Mouse (Mus musculus) liver, embryonic 15.5 days (tissue): ENCODE results near the gene Tas2r108. TPM values are rescaled to one million over a fixed set of nuclear protein-coding genes. Genes with fewer than 3 reads are reported as not detected.

ENCODE experiments used
- ATAC-seq: fragments of 200-750 bp; cut with Nextera tagmentation; 2 replicates; pipeline ENCODE4 v1.8.0; 2017; ENCODE audit warnings: moderate number of reproducible peaks, mild to moderate bottlenecking, moderate library complexity; ENCODE audit not compliant: insufficient read depth
- H3K27ac ChIP-seq: fragments of 300-500 bp; sonication (generic); replicated peaks from 2 replicates; pipeline ENCODE4 v1.5.1; 2015; ENCODE audit warnings: mild to moderate bottlenecking, inconsistent platforms
- H3K27me3 ChIP-seq: fragments of 300-500 bp; sonication (generic); 2 replicates; pipeline ENCODE4 v1.6.1; 2015; ENCODE audit warnings: mild to moderate bottlenecking, inconsistent platforms
- H3K36me3 ChIP-seq: fragments of 300-500 bp; sonication (generic); replicated peaks from 2 replicates; pipeline ENCODE4 v1.6.1; 2015; ENCODE audit warnings: moderate library complexity, mild to moderate bottlenecking, inconsistent platforms
- H3K4me1 ChIP-seq: fragments of 300-500 bp; sonication (generic); replicated peaks from 2 replicates; pipeline ENCODE4 v1.6.1; 2015; ENCODE audit warnings: inconsistent platforms
- H3K4me2 ChIP-seq: fragments of 300-500 bp; sonication (generic); 2 replicates; pipeline ENCODE4 v1.6.1; 2015; ENCODE audit warnings: moderate library complexity, mild to moderate bottlenecking, inconsistent platforms
- H3K4me3 ChIP-seq: fragments of 300-500 bp; sonication (generic); replicated peaks from 2 replicates; pipeline ENCODE4 v1.5.1; 2015; ENCODE audit warnings: mild to moderate bottlenecking, inconsistent platforms
- H3K9ac ChIP-seq: fragments of 300-500 bp; sonication (generic); 2 replicates; pipeline ENCODE4 v1.6.1; 2015; ENCODE audit warnings: moderate library complexity, mild to moderate bottlenecking, inconsistent platforms
- H3K9me3 ChIP-seq: fragments of 300-500 bp; sonication (generic); replicated peaks from 2 replicates; pipeline ENCODE4 v1.6.1; 2016; ENCODE audit warnings: inconsistent platforms
- WGBS: fragments of 180-500 bp; shearing (Covaris S2); methylation state at CpG from one replicate; pipeline ENCODE4 v1.1.7; 2015; ENCODE audit warnings: mixed read lengths; ENCODE audit not compliant: insufficient replicate concordance; 5-methylcytosine and 5-hydroxymethylcytosine counted together
- polyA plus RNA-seq: library from polyadenylated mRNA; unstranded; fragments of >200 nt; fragmentation: Nextera tagmentation; extraction: Ambion mirVana; gene quantifications from 2 replicates; pipeline ENCODE4 v1.2.1, GENCODE M21; 2015

The Tas2r108 gene
- polyA plus RNA-seq, result not detected in 2 replicates

- Histone ChIP-seq H3K9ac (no peak within 1 kb of the TSS), H3K36me3 (no peaks in the 10 kb centered on the region)
- 52% methylated on average over 3 of the region's 3 CpGs for WGBS
These were observed at the start of gene Tas2r108 for GRCm38 (mm10) chr6:40493229-40493628. Gene Tas2r108 (plus strand): TSS chr6:40493529.

DNA sequence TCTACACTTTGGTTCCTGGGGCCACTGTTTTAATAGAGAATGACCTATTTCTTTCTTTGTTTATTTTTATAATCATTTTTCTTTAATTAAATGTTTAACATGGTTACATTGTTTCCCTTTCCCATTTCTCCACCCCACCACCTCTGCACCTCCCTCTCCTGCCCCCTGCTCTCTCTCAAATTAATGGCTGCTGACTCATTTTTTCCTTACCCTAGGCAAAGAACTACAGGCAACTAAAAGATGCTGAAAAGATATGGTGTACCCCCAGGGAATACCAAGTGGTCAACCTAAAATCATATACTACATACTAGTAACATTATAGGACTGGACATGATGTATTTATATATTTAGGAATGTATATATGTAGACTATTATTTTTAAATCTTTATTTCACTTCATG, 44.7 kb upstream of the Tas2r108 start:
- Histone ChIP-seq H3K4me1 (no peaks in the 10 kb centered on the region), H3K4me2 (no peak overlapping the region), H3K9ac (no peak overlapping the region), H3K36me3 (no peaks in the 10 kb centered on the region), H3K27me3 (peaks cover 9% of the 10 kb centered on the region; the same call in 1 of the 2 replicates), H3K9me3 (no peaks in the 10 kb centered on the region), H3K27ac (no peak overlapping the region), H3K4me3 (no peak overlapping the region)
- no peak for ATAC-seq

More at GRCm38 (mm10) chr6:40493229-40493628, at the start of gene Tas2r108:
- Histone ChIP-seq H3K9me3 (no peaks in the 10 kb centered on the region), H3K4me1 (no peaks in the 10 kb centered on the region), H3K27me3 (no peaks in the 10 kb centered on the region), H3K4me2 (no peak within 1 kb of the TSS), H3K27ac (no peak within 1 kb of the TSS), H3K4me3 (no peak within 1 kb of the TSS)
- ATAC-seq, result no peak

GRCm38 (mm10) chr6:40454436-40455041, 38.8 kb upstream of the Tas2r108 start:
- ATAC-seq, result no peak
- no peaks in the 10 kb centered on the region for H3K27me3 ChIP-seq
- H3K27ac ChIP-seq, result no peak overlapping the region
- H3K4me3 ChIP-seq, result no peak overlapping the region
- H3K36me3 ChIP-seq, result no peaks in the 10 kb centered on the region
- no peaks in the 10 kb centered on the region for H3K9me3 ChIP-seq
- no peak overlapping the region for H3K4me2 ChIP-seq
- H3K4me1 ChIP-seq, result no peaks in the 10 kb centered on the region
- WGBS, result 19% methylated on average over 7 of the region's 7 CpGs
- H3K9ac ChIP-seq, result no peak overlapping the region

DNA sequence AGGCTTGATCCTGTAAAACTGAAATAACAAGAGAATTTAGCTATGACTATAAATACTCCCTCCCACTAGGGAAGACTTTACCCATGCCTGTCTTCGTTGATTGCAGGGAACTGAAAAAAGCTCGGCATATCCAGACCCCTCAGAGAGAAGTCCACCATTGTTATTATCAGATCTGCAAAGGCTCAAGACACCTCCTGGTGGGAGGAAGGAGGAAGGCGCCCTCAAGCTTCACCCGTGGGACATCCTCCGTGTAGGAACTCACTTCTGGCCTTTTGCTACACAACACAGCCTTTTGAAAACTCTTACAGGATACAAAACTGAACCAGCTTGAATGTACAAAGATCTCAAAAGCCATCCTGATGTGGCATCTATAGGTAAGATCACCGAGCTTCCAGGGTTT, 27.6 kb upstream of the Tas2r108 start:
- H3K36me3 ChIP-seq, result no peaks in the 10 kb centered on the region
- WGBS, result 39% methylated on average over 6 of the region's 6 CpGs
- H3K9ac ChIP-seq, result no peak overlapping the region
- ATAC-seq, result no peak
- H3K4me1 ChIP-seq, result no peaks in the 10 kb centered on the region
- no peaks in the 10 kb centered on the region for H3K9me3 ChIP-seq
- no peak overlapping the region for H3K4me3 ChIP-seq
- no peaks in the 10 kb centered on the region for H3K27me3 ChIP-seq
- H3K4me2 ChIP-seq, result no peak overlapping the region
- no peak overlapping the region for H3K27ac ChIP-seq

GRCm38 (mm10) chr6:40470916-40471719, 22.2 kb upstream of the Tas2r108 start, which contains the start of gene Ssbp1:
Gene Ssbp1 (plus strand): TSS chr6:40471352.
- WGBS, result under 1% methylated on average over 54 of the region's 54 CpGs
- Histone ChIP-seq H3K9me3 (no peaks in the 10 kb centered on the region), H3K4me3 (peak within 1 kb of the TSS; percentile 80), H3K36me3 (peaks cover 21% of the 10 kb centered on the region), H3K27ac (peak within 1 kb of the TSS; percentile 85), H3K4me2 (peak within 1 kb of the TSS; percentile 78), H3K27me3 (no peaks in the 10 kb centered on the region), H3K9ac (peak within 1 kb of the TSS; percentile 78), H3K4me1 (peaks cover 15% of the 10 kb centered on the region)
- ATAC-seq, result peak; percentile 93

- no peak for ATAC-seq
These were observed 21.7 kb upstream of the Tas2r108 start for GRCm38 (mm10) chr6:40471720-40472010.

DNA sequence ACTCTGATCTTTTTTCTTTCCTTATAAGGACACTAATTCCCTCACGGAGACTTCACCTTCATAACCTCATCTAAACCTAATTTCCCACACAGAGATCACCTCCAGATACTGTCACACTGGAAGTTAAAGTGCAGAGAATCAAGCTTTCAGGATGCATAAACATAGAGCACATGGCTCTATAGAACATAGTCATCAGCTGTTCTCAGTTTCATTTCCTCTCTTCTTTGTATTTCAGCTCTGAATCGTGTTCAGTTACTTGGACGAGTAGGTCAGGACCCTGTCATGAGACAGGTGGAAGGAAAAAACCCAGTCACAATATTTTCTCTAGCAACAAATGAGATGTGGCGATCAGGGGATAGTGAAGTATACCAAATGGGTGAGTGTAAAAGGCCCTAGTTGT, 17.2 kb upstream of the Tas2r108 start:
- 67% methylated on average over 4 of the region's 4 CpGs for WGBS
- Histone ChIP-seq H3K4me1 (peaks cover 15% of the 10 kb centered on the region), H3K27me3 (no peaks in the 10 kb centered on the region), H3K27ac (no peak overlapping the region), H3K36me3 (peaks cover 46% of the 10 kb centered on the region), H3K9me3 (no peaks in the 10 kb centered on the region), H3K4me3 (no peak overlapping the region), H3K4me2 (no peak overlapping the region), H3K9ac (no peak overlapping the region)
- ATAC-seq, result no peak

More at GRCm38 (mm10) chr6:40471720-40472010, 21.7 kb upstream of the Tas2r108 start:
- no peaks in the 10 kb centered on the region for H3K9me3 ChIP-seq
- H3K36me3 ChIP-seq, result peaks cover 25% of the 10 kb centered on the region
- H3K27me3 ChIP-seq, result no peaks in the 10 kb centered on the region
- peaks cover 15% of the 10 kb centered on the region for H3K4me1 ChIP-seq
- H3K4me3 ChIP-seq, result peak overlapping the region; percentile 80
- H3K9ac ChIP-seq, result peak overlapping the region; percentile 78
- H3K4me2 ChIP-seq, result peak overlapping the region; percentile 78
- peak overlapping the region; percentile 85 for H3K27ac ChIP-seq
- 1% methylated on average over 7 of the region's 7 CpGs for WGBS

DNA sequence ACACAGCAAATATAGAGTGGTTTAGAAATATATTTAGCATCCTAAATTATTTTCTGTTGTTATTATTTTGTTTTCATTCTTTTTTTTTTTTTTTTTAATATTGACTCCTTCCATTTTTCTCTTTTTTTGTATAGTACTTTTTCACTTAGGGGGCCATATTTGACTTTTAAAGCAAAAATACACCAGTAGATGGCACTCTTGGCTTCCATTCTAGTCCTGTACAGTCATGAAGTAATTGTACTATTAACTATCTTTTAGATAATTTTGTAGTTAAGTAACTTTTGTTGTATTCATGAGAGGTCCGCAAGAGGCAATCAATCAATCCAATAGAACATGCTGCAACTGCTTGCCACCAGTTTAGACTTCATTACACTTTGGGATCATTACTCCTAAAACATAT, 13.6 kb upstream of the Tas2r108 start:
- ATAC-seq, result no peak
- 75% methylated on average over 1 of the region's 1 CpGs for WGBS
- no peak overlapping the region for H3K9ac ChIP-seq
- peaks cover 65% of the 10 kb centered on the region for H3K36me3 ChIP-seq
- no peaks in the 10 kb centered on the region for H3K4me1 ChIP-seq
- H3K4me2 ChIP-seq, result no peak overlapping the region
- no peak overlapping the region for H3K4me3 ChIP-seq
- no peaks in the 10 kb centered on the region for H3K27me3 ChIP-seq
- no peaks in the 10 kb centered on the region for H3K9me3 ChIP-seq
- no peak overlapping the region for H3K27ac ChIP-seq

DNA sequence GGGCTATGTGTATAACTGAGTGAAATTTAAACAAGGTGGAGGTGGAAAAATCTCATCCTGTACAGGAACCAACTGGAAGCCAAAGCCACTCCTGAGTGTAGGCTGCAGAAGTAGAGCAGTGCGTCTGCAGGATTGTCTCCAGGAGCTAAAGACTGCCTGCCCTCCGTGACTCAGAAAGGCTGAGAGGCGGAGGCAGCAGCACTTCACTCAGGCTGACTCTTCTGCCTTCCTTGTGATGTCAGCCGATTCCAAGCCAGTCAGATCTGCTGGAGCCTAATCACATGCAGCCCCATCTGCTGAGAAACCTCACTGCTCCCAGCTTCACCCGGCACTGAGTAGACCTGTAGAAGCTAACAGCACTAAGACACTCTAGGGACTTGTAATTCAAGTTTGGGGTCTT, 11.0 kb upstream of the Tas2r108 start:
- ATAC-seq, result no peak
- H3K36me3 ChIP-seq, result peaks cover 44% of the 10 kb centered on the region

DNA sequence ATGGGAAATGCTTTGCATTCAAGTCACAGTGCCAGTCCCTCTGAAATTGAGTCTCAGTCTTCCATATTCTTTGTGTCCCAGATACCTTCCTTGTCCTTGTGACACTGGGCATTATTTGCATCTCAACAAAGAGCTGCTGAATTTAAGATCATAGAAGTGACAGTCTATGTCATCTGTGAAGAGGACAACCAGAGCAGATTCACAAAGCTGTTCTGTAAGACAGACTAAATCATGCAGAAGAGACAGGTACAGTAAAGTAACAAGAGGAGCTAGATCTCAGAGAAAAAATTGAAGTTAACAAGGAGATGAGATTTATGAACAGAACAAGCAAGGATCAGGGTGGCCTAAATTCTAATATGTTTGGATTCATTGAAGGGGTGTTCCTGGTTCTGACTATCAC, 2.4 kb upstream of the Tas2r108 start, which contains the start of gene Tas2r137:
Gene Tas2r137 (plus strand): TSS at position 301 of the 400 bp plus-strand sequence.
- H3K36me3 ChIP-seq, result no peaks in the 10 kb centered on the region
- H3K4me3 ChIP-seq, result no peak within 1 kb of the TSS
- H3K27me3 ChIP-seq, result no peaks in the 10 kb centered on the region
- H3K27ac ChIP-seq, result no peak within 1 kb of the TSS
- no peaks in the 10 kb centered on the region for H3K9me3 ChIP-seq
- no peak within 1 kb of the TSS for H3K9ac ChIP-seq
- no peaks in the 10 kb centered on the region for H3K4me1 ChIP-seq
- no peak for ATAC-seq
- no peak within 1 kb of the TSS for H3K4me2 ChIP-seq

More for the DNA sequence above, 11.0 kb upstream of the Tas2r108 start:
- H3K9ac ChIP-seq, result no peak overlapping the region
- H3K4me2 ChIP-seq, result no peak overlapping the region
- WGBS, result 84% methylated on average over 5 of the region's 5 CpGs
- H3K9me3 ChIP-seq, result no peaks in the 10 kb centered on the region
- H3K27ac ChIP-seq, result no peak overlapping the region
- H3K27me3 ChIP-seq, result no peaks in the 10 kb centered on the region
- H3K4me3 ChIP-seq, result no peak overlapping the region
- H3K4me1 ChIP-seq, result no peaks in the 10 kb centered on the region

- WGBS, result 63% methylated on average over 1 of the region's 1 CpGs
- ATAC-seq, result no peak
- no peak within 1 kb of the TSS for H3K4me3 ChIP-seq
These were observed 26.1 kb downstream of the Tas2r108 start, which contains the start of gene Prss37 for GRCm38 (mm10) chr6:40519408-40519807. Gene Prss37 (minus strand): TSS chr6:40519508.

More at GRCm38 (mm10) chr6:40519408-40519807, 26.1 kb downstream of the Tas2r108 start, which contains the start of gene Prss37:
- Histone ChIP-seq H3K9ac (no peak within 1 kb of the TSS), H3K9me3 (no peaks in the 10 kb centered on the region), H3K27me3 (no peaks in the 10 kb centered on the region), H3K36me3 (no peaks in the 10 kb centered on the region), H3K4me2 (no peak within 1 kb of the TSS), H3K27ac (no peak within 1 kb of the TSS), H3K4me1 (no peaks in the 10 kb centered on the region)
